Mouse (Mus musculus) myocyte (in vitro differentiated cells): Measurements from ENCODE around the gene Nlgn2. TPM values are rescaled to one million over a fixed set of nuclear protein-coding genes. Genes with fewer than 3 reads are reported as not detected.

Experiments used
- H3K27me3 ChIP-seq: one replicate; pipeline ENCODE4 v1.6.1; 2011; ENCODE audit not compliant: control insufficient read depth, insufficient read depth, insufficient read length
- H3K36me3 ChIP-seq: one replicate; pipeline ENCODE4 v1.6.1; 2011; ENCODE audit not compliant: control insufficient read depth, insufficient read depth
- H3K4me2 ChIP-seq: one replicate; pipeline ENCODE4 v1.6.1; 2011; ENCODE audit warnings: low read depth, control low read depth
- H3K4me3 ChIP-seq: one replicate; pipeline ENCODE4 v1.5.1; 2011; ENCODE audit warnings: mild to moderate bottlenecking, control low read depth, moderate library complexity
- H3K79me2 ChIP-seq: one replicate; pipeline ENCODE4 v1.6.1; 2011; ENCODE audit not compliant: control insufficient read depth, insufficient read depth
- H3ac ChIP-seq: one replicate; pipeline ENCODE4 v1.6.1; 2011; ENCODE audit not compliant: control insufficient read depth, insufficient read length
- CEBPB ChIP-seq: IDR thresholded peaks from 2 replicates; pipeline ENCODE4 v1.6.1; 2011; ENCODE audit warnings: mild to moderate bottlenecking, moderate library complexity; ENCODE audit not compliant: poor library complexity, insufficient read depth, severe bottlenecking
- E2F4 ChIP-seq: IDR thresholded peaks from one replicate; pipeline ENCODE4 v1.6.1; 2011; ENCODE audit warnings: mild to moderate bottlenecking, control low read depth, moderate library complexity; ENCODE audit not compliant: insufficient read depth
- MAX ChIP-seq: IDR thresholded peaks from one replicate; pipeline ENCODE4 v1.6.1; 2011; ENCODE audit warnings: low read depth, mild to moderate bottlenecking, control low read depth
- MYOD1 ChIP-seq, 3 experiments: IDR thresholded peaks; one replicate each; pipeline ENCODE4 v1.6.1; 2011; ENCODE audit warnings: control low read depth in 2 of 3, low read depth in 2 of 3, mild to moderate bottlenecking in 2 of 3, moderate library complexity in 1 of 3; ENCODE audit not compliant: insufficient read length in 2 of 3, control insufficient read depth in 1 of 3
- MYOG ChIP-seq, 3 experiments: IDR thresholded peaks; one replicate each; pipeline ENCODE4 v1.6.1; 2011; ENCODE audit warnings: control low read depth in 2 of 3, low read depth in 2 of 3, mild to moderate bottlenecking in 2 of 3; ENCODE audit not compliant: insufficient read length in 2 of 3, control insufficient read depth in 1 of 3, insufficient read depth in 1 of 3
- POLR2A ChIP-seq: IDR thresholded peaks from one replicate; pipeline ENCODE4 v1.6.1; 2011; ENCODE audit warnings: low read depth, mild to moderate bottlenecking, control low read depth, moderate library complexity; ENCODE audit not compliant: insufficient read length
- POLR2AphosphoS2 ChIP-seq: IDR thresholded peaks from one replicate; pipeline ENCODE4 v1.6.1; 2011; ENCODE audit warnings: low read depth, control low read depth; ENCODE audit not compliant: insufficient read length
- REST ChIP-seq: IDR thresholded peaks from one replicate; pipeline ENCODE4 v1.6.1; 2011; ENCODE audit warnings: mild to moderate bottlenecking, control low read depth, moderate library complexity; ENCODE audit not compliant: insufficient read depth, insufficient read length
- SRF ChIP-seq: IDR thresholded peaks from one replicate; pipeline ENCODE4 v1.6.1; 2011; ENCODE audit warnings: low read depth; ENCODE audit not compliant: control insufficient read depth, insufficient read length
- TCF12 ChIP-seq: IDR thresholded peaks from one replicate; pipeline ENCODE4 v1.6.1; 2011; ENCODE audit warnings: mild to moderate bottlenecking, control low read depth; ENCODE audit not compliant: poor library complexity, insufficient read depth, severe bottlenecking
- TCF3 ChIP-seq: IDR thresholded peaks from one replicate; pipeline ENCODE4 v1.6.1; 2011; ENCODE audit warnings: low read depth, control low read depth; ENCODE audit not compliant: insufficient read length
- USF1 ChIP-seq: IDR thresholded peaks from one replicate; pipeline ENCODE4 v1.6.1; 2011; ENCODE audit warnings: low read depth, mild to moderate bottlenecking, control low read depth, moderate library complexity
- polyA plus RNA-seq: library from polyadenylated mRNA; unstranded; fragments of >200 nt; fragmentation: generic; extraction: Trizol; gene quantifications from one replicate; pipeline ENCODE4 v1.2.1, GENCODE M21; 2012; ENCODE audit warnings: missing spikeins

Gene Nlgn2
- 12.8 TPM for polyA plus RNA-seq

DNA sequence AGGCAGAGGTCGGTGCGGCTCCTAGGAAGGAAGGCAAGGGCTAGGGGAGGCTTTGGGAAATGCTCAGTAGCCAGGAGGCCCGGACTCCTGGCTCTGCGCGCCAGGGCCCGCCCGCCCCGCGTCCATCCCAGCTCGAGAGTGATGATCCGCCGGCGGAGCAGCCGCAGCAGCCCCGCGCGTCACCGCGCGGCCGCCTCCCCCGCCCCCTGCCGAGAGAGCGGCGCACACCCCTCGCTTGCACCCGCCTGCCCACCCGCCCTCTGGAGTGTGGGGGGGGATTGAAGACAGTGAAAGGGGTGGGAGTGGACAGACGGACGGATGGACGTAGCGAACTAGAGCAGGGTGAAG is at the start of gene Nlgn2:
Nlgn2 (minus strand) TSS at position 181 of the 348 bp plus-strand sequence.
- H3K36me3 ChIP-seq: no peaks in the 10 kb centered on the region
- TF ChIP-seq MYOD1 (IDR thresholded peaks at IDR 0.05; ENCODE audit: control insufficient read depth in 1 of 3, insufficient read length in 2 of 3, low read depth in 2 of 3) (no peak), POLR2A (peak; percentile 68)
- H3K27me3 ChIP-seq: no peaks in the 10 kb centered on the region
- H3K79me2 ChIP-seq: no peaks in the 10 kb centered on the region
- H3K4me3 ChIP-seq: peak within 1 kb of the TSS; percentile 39
- H3K4me2 ChIP-seq: peak within 1 kb of the TSS; percentile 86
- H3ac ChIP-seq: peak within 1 kb of the TSS; percentile 84

DNA sequence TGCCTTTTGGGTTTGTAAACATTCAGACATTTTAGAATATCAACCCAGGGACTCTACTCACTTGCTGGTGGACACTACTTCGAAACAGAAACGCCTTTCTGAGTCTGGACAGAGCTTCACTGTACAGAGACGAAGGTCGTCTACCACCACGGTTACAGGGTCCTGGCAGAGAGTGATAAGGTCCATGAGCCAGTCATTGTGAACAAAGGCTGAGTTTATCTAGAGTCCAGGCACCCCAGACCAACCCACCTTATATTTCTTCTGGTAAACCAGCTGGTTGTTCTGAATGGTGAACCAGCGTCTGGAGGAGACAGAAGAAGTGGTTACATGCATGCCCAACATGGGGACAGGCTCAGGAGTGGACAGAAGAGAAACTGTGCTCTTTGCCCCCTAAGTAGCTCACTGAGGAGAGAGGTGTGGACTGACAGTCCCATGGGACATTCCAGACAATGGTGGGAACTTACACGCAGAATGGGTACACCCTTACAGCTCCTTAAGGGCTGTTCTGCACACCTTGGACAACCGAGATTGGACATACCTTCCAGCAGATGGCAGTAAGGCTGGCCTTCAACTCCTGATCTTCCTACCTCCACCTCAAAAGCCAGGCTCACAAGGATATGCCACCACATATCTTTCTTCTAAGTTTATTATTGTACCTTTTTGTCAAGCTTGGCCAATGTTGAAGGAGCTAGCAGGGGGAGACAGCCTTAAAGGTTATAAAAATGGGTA is 49.5 kb upstream of the Nlgn2 start:
- Histone ChIP-seq H3K79me2 (no peaks in the 10 kb centered on the region), H3ac (no peak overlapping the region), H3K4me3 (no peak overlapping the region), H3K27me3 (no peaks in the 10 kb centered on the region), H3K36me3 (no peaks in the 10 kb centered on the region), H3K4me2 (no peak overlapping the region)
- TF ChIP-seq TCF12 (no peak), E2F4 (no peak), MYOD1 (IDR thresholded peaks at IDR 0.05; ENCODE audit: control insufficient read depth in 1 of 3, insufficient read length in 2 of 3, low read depth in 2 of 3) (no peak), CEBPB (no peak), POLR2AphosphoS2 (no peak), USF1 (no peak), MAX (no peak)

DNA sequence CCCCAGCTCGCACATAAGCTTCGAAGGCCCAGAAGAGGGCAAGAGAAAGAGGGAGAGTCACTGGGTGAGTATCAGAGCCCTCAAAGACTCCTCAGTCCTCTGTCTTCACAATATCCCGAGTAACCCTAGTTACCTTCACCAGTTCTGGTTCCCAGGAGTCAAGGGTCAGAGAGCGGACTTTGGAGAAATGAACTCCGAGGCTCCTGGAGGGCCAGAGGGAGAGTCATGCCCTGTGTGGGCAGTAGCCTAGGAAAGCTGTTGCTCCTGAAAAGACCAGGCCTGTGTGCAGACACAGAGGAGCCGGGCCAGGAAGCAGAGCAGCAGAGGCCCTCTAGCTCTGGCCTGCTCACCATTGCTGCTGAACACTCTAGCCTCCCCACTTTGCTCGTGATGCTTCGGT is 47.1 kb upstream of the Nlgn2 start:
- TF ChIP-seq TCF3 (no peak), SRF (no peak), MYOD1 (IDR thresholded peaks at IDR 0.05; ENCODE audit: control insufficient read depth in 1 of 3, insufficient read length in 2 of 3, low read depth in 2 of 3) (no peak), MYOG (IDR thresholded peaks at IDR 0.05; ENCODE audit: control insufficient read depth in 1 of 3, insufficient read depth in 1 of 3, insufficient read length in 2 of 3, low read depth in 2 of 3) (no peak), MAX (no peak), REST (no peak), POLR2A (no peak), E2F4 (no peak), TCF12 (no peak), USF1 (no peak), POLR2AphosphoS2 (no peak), CEBPB (no peak)
- H3K79me2 ChIP-seq: peaks cover 8% of the 10 kb centered on the region
- H3K27me3 ChIP-seq: no peaks in the 10 kb centered on the region
- no peak overlapping the region for H3K4me3 ChIP-seq
- no peak overlapping the region for H3ac ChIP-seq
- peak overlapping the region; percentile 31 for H3K4me2 ChIP-seq
- no peaks in the 10 kb centered on the region for H3K36me3 ChIP-seq

DNA sequence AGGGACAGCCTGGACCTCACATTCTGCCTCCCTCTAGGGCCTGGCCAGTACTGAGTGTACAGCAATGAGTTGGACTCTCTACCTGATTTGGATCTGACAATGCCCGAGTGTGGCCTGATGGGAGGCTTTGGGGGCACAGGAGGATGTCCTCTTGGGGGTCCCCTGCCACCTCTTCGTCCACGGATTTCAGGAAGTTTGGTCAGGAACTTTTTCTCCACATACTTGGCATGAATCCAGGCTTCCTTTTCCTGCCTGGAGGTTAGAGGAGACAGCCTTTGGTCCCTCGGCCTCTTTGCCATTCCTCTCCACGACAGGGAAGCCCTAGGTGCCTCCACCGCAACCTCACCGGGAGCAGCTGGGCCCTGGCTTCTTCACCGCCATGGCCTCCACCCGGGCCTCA is 46.7 kb upstream of the Nlgn2 start:
- H3K36me3 ChIP-seq: no peaks in the 10 kb centered on the region
- TF ChIP-seq TCF12 (no peak), USF1 (no peak), E2F4 (no peak), POLR2AphosphoS2 (no peak), REST (no peak), POLR2A (no peak), TCF3 (no peak), SRF (no peak)
- H3K4me2 ChIP-seq: peak overlapping the region; percentile 31
- no peak overlapping the region for H3K4me3 ChIP-seq
- no peak overlapping the region for H3ac ChIP-seq
- H3K27me3 ChIP-seq: no peaks in the 10 kb centered on the region
- peaks cover 12% of the 10 kb centered on the region for H3K79me2 ChIP-seq

DNA sequence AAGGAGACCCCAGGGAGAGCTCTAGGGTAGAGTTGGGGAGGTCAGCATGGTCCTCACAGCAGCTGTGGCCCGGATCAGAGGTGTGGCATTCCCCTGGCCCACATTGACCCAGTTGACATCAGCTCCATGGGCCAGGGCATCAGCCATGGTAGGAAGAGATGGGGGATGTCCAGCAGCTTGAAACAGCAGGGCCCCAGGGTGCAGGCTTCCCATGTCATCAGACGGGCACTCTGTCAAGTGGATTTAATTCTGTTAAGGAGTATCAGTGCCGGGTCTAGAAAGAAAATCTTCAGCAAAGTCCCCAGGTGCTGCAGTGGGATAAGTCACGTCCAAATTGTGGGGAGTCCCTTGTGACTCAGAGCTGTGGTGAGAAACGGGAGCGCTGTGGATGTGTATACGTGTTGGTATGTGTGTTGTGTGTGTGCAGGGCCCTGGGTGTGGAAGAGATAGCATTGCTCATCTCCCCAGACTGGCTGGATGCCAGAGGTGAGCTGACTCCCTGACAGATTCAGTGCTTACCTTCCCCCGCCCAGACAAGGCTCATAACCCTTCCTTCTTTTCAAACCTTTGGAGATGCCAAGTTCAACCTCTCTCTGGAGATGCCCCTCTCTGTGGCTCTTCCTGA is 46.1 kb upstream of the Nlgn2 start:
- Histone ChIP-seq H3ac (no peak overlapping the region), H3K27me3 (no peaks in the 10 kb centered on the region), H3K4me2 (peak overlapping the region; percentile 31), H3K79me2 (peaks cover 18% of the 10 kb centered on the region), H3K4me3 (no peak overlapping the region), H3K36me3 (no peaks in the 10 kb centered on the region)
- TF ChIP-seq REST (no peak), POLR2A (no peak), TCF12 (no peak), MYOG (IDR thresholded peaks at IDR 0.05; ENCODE audit: control insufficient read depth in 1 of 3, insufficient read depth in 1 of 3, insufficient read length in 2 of 3, low read depth in 2 of 3) (no peak), MYOD1 (IDR thresholded peaks at IDR 0.05; ENCODE audit: control insufficient read depth in 1 of 3, insufficient read length in 2 of 3, low read depth in 2 of 3) (no peak), E2F4 (no peak), POLR2AphosphoS2 (no peak), USF1 (no peak), SRF (no peak), TCF3 (no peak), CEBPB (no peak), MAX (no peak)
